Mouse (Mus musculus): ENCODE results near the gene Gprc5b. TPM values are rescaled to one million over a fixed set of nuclear protein-coding genes. Genes with fewer than 3 reads are reported as not detected.

Gene Gprc5b
- 0.72 TPM for polyA plus RNA-seq (2017; shearing (Covaris generic))

DNA sequence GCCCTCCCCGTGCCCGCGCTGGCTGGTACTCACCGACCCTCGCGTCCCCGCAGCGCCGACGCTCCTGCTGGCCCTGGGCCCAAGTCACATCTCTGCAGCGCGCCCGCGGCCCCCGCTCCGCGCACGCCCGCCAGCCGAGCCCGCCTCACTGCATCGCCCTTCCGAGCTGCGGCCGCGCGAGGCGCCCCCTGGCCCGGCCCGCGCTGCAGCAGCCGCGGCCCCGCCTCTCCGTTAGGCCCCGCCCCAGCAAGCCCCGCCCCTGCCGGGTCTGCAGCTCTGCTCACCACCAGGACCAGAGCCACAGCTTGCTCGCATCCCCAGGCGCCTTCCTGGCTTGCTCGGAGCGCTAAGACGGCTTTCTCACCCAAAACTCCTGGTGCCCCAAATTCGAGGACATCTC lies at the start of gene Gprc5b:
Gene Gprc5b (minus strand): TSS at position 205 of the 400 bp plus-strand sequence.

Other genes starting within 250 kb of the Gprc5b start
- 0.26 TPM for gene Iqck, start 139.5 kb downstream of the Gprc5b start, polyA plus RNA-seq (2017; shearing (Covaris generic))
- gene Knop1, start 139.0 kb downstream of the Gprc5b start, polyA plus RNA-seq (2017; shearing (Covaris generic)): 34.7 TPM
- gene Gpr139, start 189.4 kb upstream of the Gprc5b start, polyA plus RNA-seq (2017; shearing (Covaris generic)): not detected

Data from activated CD4-positive, CD25-positive, alpha-beta regulatory T cell, adult 9 weeks (primary cell).